Mouse (Mus musculus) liver, adult 2 months (tissue): ENCODE results near the gene 3110040N11Rik.

Source experiments
- CTCF ChIP-seq: fragments of 200-500 bp; IDR thresholded peaks from 2 replicates; pipeline ENCODE4 v1.5.1; 2011; ENCODE audit warnings: low read depth, low read length, control low read depth
- POLR2A ChIP-seq: fragments of 200-500 bp; IDR thresholded peaks from 2 replicates; pipeline ENCODE4 v1.6.1; 2011; ENCODE audit warnings: low read length, control low read depth; ENCODE audit not compliant: insufficient read depth; ENCODE audit errors: extremely low read depth

DNA sequence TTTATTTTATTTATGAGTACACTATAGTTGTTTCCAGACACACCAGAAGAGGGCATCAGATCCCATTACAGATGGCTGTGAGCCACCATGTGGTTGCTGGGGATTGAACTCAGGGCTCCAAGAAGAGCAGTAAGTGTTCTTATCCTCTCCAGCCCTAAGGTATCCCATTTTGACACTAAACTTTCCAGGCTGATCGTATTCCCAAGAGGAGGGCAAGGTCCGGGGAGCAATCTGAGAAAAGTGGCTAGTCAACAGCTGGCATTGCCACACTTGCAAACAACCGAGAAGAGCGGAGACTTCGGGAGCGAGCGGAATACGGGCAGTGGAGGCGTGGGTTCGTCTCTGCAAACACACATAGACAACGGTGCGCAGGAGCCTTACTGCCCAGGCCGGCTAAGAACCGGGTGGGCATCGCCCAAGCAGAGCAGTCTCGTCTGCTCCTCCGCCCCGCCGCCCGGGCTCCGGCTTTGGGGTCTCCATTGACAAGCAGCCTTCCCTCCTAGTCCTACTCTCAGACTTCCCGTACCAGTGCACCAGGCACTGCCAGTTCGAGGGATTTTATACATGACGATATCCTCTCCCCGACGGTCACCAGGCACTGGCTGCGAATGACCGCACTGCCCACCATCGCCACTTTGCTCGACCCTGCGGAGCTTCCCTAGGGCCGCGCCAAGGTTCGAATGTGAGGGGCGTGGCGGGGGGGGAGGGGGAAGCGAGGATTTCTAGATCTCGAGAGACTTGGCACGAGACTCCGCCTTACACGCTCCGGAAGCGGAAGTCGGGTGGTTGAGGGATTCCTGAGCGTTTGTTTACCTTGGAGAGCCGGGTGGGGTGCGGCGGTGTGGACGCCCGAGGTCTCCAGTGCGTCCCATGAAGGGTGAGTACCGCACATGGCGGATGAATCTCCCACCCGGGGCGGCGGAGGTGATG lies 26.8 kb downstream of the 3110040N11Rik start, which contains the start of gene Ramac:
- no peak for TF ChIP-seq CTCF
- TF ChIP-seq POLR2A, result peak; percentile 73
